Comparison of ENCODE assay signal across 8 mouse cellular contexts in the genomic region with DNA sequence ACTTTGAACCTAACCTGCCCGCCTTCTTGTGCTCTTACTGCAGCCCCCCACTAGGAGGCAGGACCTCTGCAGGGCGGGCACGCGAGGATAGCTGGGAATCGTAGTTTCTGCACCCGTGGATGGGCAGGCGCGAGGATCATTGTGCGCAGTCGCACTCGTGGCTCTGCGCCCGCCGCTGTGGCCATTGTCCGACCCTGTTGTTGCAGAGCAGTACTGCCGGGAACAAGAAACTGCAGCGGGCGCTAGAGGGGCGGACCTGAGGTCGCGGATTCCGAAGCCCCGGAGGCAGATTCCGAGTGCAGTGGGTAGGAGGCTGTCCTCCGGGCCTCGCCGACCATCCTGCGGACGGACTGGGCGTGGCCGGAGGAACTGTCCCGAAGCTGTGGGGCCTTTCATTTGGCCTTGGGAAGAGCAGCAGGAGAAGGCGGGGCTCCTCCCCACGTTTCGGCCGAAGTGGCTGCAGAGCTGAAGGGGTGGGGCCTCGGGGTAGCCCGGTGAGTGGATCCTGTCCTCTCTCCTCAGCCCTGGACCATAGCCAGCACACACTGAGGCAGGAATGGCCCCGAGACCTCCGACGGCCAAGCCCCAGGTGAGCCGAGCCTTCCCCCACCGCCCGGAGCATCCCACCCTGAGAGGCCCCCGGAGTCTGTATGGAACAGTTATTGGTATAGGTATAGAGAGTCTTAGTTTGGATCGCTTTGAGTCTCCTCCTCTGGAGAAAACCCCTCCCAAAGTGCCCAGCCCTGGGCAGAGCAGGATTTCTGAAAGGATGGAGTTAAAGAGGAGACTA. TPM values are rescaled to one million over a fixed set of nuclear protein-coding genes. Genes with fewer than 3 reads are reported as not detected.
DNase-seq lines count a peak whose midpoint lies in the region; ATAC-seq lines count a peak whose summit lies in the region.

A gene (plus strand): TSS at position 146 of the 790 bp plus-strand sequence.

- H3K4me2 ChIP-seq in heart, embryonic 16.5 days (ENCODE audit: low read depth, low read length), result peak within 1 kb of the TSS; percentile 76
- peak within 1 kb of the TSS; percentile 89 for H3K4me2 ChIP-seq in liver, embryonic 15.5 days
- peak within 1 kb of the TSS; percentile 72 for H3K4me2 ChIP-seq in neural tube, embryonic 12.5 days (replicated peaks)

- H3K9me3 ChIP-seq in forebrain, embryonic 10.5 days, result peaks cover 16% of the 10 kb centered on the region; the same call in 1 of the 2 replicates
- H3K9me3 ChIP-seq in heart, embryonic 16.5 days (replicated peaks; ENCODE audit: control insufficient read depth, low read length), result no peaks in the 10 kb centered on the region
- no peaks in the 10 kb centered on the region for H3K9me3 ChIP-seq in liver, embryonic 15.5 days (replicated peaks)
- H3K9me3 ChIP-seq in neural tube, embryonic 12.5 days, result peaks cover 8% of the 10 kb centered on the region; the same call in 1 of the 2 replicates

- H3K4me1 ChIP-seq in forebrain, embryonic 10.5 days, result peaks cover 32% of the 10 kb centered on the region
- H3K4me1 ChIP-seq in heart, embryonic 16.5 days (ENCODE audit: control insufficient read depth, insufficient read depth, low read length), result peaks cover 11% of the 10 kb centered on the region
- peaks cover 25% of the 10 kb centered on the region for H3K4me1 ChIP-seq in liver, embryonic 15.5 days (replicated peaks)
- H3K4me1 ChIP-seq in neural tube, embryonic 12.5 days, result peaks cover 11% of the 10 kb centered on the region; the same call in 1 of the 2 replicates

- WGBS in forebrain, embryonic 10.5 days, result under 1% methylated on average over 46 of the region's 46 CpGs
- WGBS in heart, embryonic 16.5 days, result under 1% methylated on average over 46 of the region's 46 CpGs
- WGBS in liver, embryonic 15.5 days (ENCODE audit: insufficient replicate concordance), result under 1% methylated on average over 46 of the region's 46 CpGs
- WGBS in neural tube, embryonic 12.5 days, result 1% methylated on average over 46 of the region's 46 CpGs

- peak; percentile 97 for ATAC-seq in CD4-positive, CD25-positive, alpha-beta regulatory T cell, adult 4 months
- ATAC-seq in heart, embryonic 16.5 days (replicated peaks; ENCODE audit: extremely low read depth, insufficient read depth, low FRiP score), result peak; percentile 98
- ATAC-seq in liver, embryonic 15.5 days (ENCODE audit: insufficient read depth), result peak; percentile 88
- ATAC-seq in neural tube, embryonic 12.5 days (ENCODE audit: low FRiP score, low read depth), result peak; percentile 97

- no peaks in the 10 kb centered on the region for H3K27me3 ChIP-seq in forebrain, embryonic 10.5 days (ENCODE audit: poor library complexity, severe bottlenecking)
- H3K27me3 ChIP-seq in heart, embryonic 16.5 days (ENCODE audit: control insufficient read depth, insufficient read depth, low read length), result no peaks in the 10 kb centered on the region
- no peaks in the 10 kb centered on the region for H3K27me3 ChIP-seq in liver, embryonic 15.5 days
- H3K27me3 ChIP-seq in neural tube, embryonic 12.5 days (replicated peaks), result no peaks in the 10 kb centered on the region

- peak within 1 kb of the TSS; percentile 99 for H3K27ac ChIP-seq in forebrain, embryonic 10.5 days
- H3K27ac ChIP-seq in heart, embryonic 16.5 days (ENCODE audit: low read length), result peak within 1 kb of the TSS; percentile 98
- peak within 1 kb of the TSS; percentile 71 for H3K27ac ChIP-seq in liver, embryonic 15.5 days (replicated peaks)
- H3K27ac ChIP-seq in neural tube, embryonic 12.5 days, result peak within 1 kb of the TSS; percentile 91

- peaks cover 39% of the 10 kb centered on the region for H3K36me3 ChIP-seq in forebrain, embryonic 10.5 days (replicated peaks)
- peaks cover 20% of the 10 kb centered on the region for H3K36me3 ChIP-seq in heart, embryonic 16.5 days (ENCODE audit: control insufficient read depth, insufficient read depth)
- peaks cover 18% of the 10 kb centered on the region for H3K36me3 ChIP-seq in liver, embryonic 15.5 days (replicated peaks)
- H3K36me3 ChIP-seq in neural tube, embryonic 12.5 days, result peaks cover 38% of the 10 kb centered on the region

- H3K9ac ChIP-seq in heart, embryonic 16.5 days (ENCODE audit: low read length), result peak within 1 kb of the TSS; percentile 95
- peak within 1 kb of the TSS; percentile 59 for H3K9ac ChIP-seq in liver, embryonic 15.5 days
- H3K9ac ChIP-seq in neural tube, embryonic 12.5 days, result peak within 1 kb of the TSS; percentile 85

- H3K4me3 ChIP-seq in forebrain, embryonic 10.5 days, result peak within 1 kb of the TSS; percentile 79
- H3K4me3 ChIP-seq in heart, embryonic 16.5 days (ENCODE audit: low read length), result peak within 1 kb of the TSS; percentile 88
- peak within 1 kb of the TSS; percentile 69 for H3K4me3 ChIP-seq in liver, embryonic 15.5 days (replicated peaks)
- H3K4me3 ChIP-seq in neural tube, embryonic 12.5 days, result peak within 1 kb of the TSS; percentile 74

- DNase-seq in c-Kit-negative CD71-positive TER-119-positive erythroid progenitor cells, embryonic 14.5 days (ENCODE audit: low read depth, low spot score), result peak; percentile 8
- peak; percentile 96 for DNase-seq in forebrain, embryonic 10.5 days (ENCODE audit: extremely low spot score, low spot score)
- peak; percentile 96 for DNase-seq in kidney, postnatal 36 days
- DNase-seq in telencephalon, adult 2 months (ENCODE audit: low read depth, low spot score), result peak; percentile 86

RNA-seq across cellular contexts. Expression of the gene that starts here (rescaled TPM):
- polyA plus RNA-seq in CD4-positive, CD25-positive, alpha-beta regulatory T cell, adult 4 months (2017; shearing (Covaris generic)), result 1 to 10 TPM; 4.1 to 6.1 TPM
- 22.3 and 24.5 TPM in 2 replicates for polyA plus RNA-seq in forebrain, embryonic 10.5 days (2016; fragmentation: Nextera tagmentation; extraction: Ambion mirVana)
- polyA plus RNA-seq in heart, embryonic 16.5 days (2015; fragmentation: Nextera tagmentation; extraction: Ambion mirVana), result 12.8 and 13.3 TPM in 2 replicates
- 2.4 and 2.5 TPM in 2 replicates for polyA plus RNA-seq in liver, embryonic 15.5 days (2015; fragmentation: Nextera tagmentation; extraction: Ambion mirVana)
- 32.3 and 32.7 TPM in 2 replicates for polyA plus RNA-seq in neural tube, embryonic 12.5 days (2016; fragmentation: Nextera tagmentation; extraction: Ambion mirVana)

Comparison
In these comparisons a context has a peak if more than half of its experiments do, and no peak if none do; other contexts are left out.
1. Peak in every context shown above with its lines: DNase-seq, ATAC-seq, H3K4me3 ChIP-seq and H3K27ac ChIP-seq.
2. DNase-seq: peak in every context shown above with its lines; median percentile 96 in forebrain, embryonic 10.5 days; 96 in kidney, postnatal 36 days; 86 in telencephalon, adult 2 months; 8 in c-Kit-negative CD71-positive TER-119-positive erythroid progenitor cells, embryonic 14.5 days.